Mouse (Mus musculus) kidney, adult 18-20 months (tissue): ENCODE measurements around the gene Man2a1.
A peak's percentile ranks its signal among the peaks of the same experiment; 100 is the strongest.

Source experiments
- DNase-seq: peaks from one replicate; pipeline ENCODE4 v3.0.0; 2021

Gene Man2a1

GRCm38 (mm10) chr17:64603534-64603933 is 3.0 kb downstream of the Man2a1 start:
- DNase-seq = no peak

- DNase-seq = no peak
These were observed 3.6 kb downstream of the Man2a1 start for GRCm38 (mm10) chr17:64604163-64604562.

GRCm38 (mm10) chr17:64608228-64608627 is 7.7 kb downstream of the Man2a1 start:
- no peak for DNase-seq

GRCm38 (mm10) chr17:64608923-64609598 is 8.5 kb downstream of the Man2a1 start:
- DNase-seq = no peak

- no peak for DNase-seq
These were observed 9.2 kb downstream of the Man2a1 start for GRCm38 (mm10) chr17:64609741-64610140.

GRCm38 (mm10) chr17:64611426-64611825 is 10.9 kb downstream of the Man2a1 start:
- DNase-seq = no peak

- no peak for DNase-seq
These were observed 11.8 kb downstream of the Man2a1 start for GRCm38 (mm10) chr17:64612135-64612885.

- no peak for DNase-seq
These were observed 12.4 kb downstream of the Man2a1 start for GRCm38 (mm10) chr17:64612930-64613329.

GRCm38 (mm10) chr17:64613351-64613750 is 12.8 kb downstream of the Man2a1 start:
- no peak for DNase-seq

GRCm38 (mm10) chr17:64614804-64615203 is 14.3 kb downstream of the Man2a1 start:
- no peak for DNase-seq

- DNase-seq = peak; percentile 39
These were observed 14.9 kb downstream of the Man2a1 start for GRCm38 (mm10) chr17:64615420-64615819.

GRCm38 (mm10) chr17:64616259-64616658 is 15.7 kb downstream of the Man2a1 start:
- DNase-seq = peak; percentile 39

GRCm38 (mm10) chr17:64617838-64618237 is 17.3 kb downstream of the Man2a1 start:
- DNase-seq = peak; percentile 87

GRCm38 (mm10) chr17:64618996-64619395 is 18.5 kb downstream of the Man2a1 start:
- DNase-seq = no peak

GRCm38 (mm10) chr17:64620135-64620534 is 19.6 kb downstream of the Man2a1 start:
- DNase-seq = no peak

GRCm38 (mm10) chr17:64620627-64621026 is 20.1 kb downstream of the Man2a1 start:
- DNase-seq = no peak

- DNase-seq = peak; percentile 46
These were observed 20.7 kb downstream of the Man2a1 start for GRCm38 (mm10) chr17:64621226-64621625.

- no peak for DNase-seq
These were observed 21.3 kb downstream of the Man2a1 start for GRCm38 (mm10) chr17:64621649-64622351.

GRCm38 (mm10) chr17:64622352-64622886 is 21.9 kb downstream of the Man2a1 start:
- DNase-seq = peak; percentile 38

GRCm38 (mm10) chr17:64624439-64624838 is 23.9 kb downstream of the Man2a1 start:
- no peak for DNase-seq

- no peak for DNase-seq
These were observed 28.3 kb downstream of the Man2a1 start for GRCm38 (mm10) chr17:64628796-64629195.

GRCm38 (mm10) chr17:64629486-64629885 is 28.9 kb downstream of the Man2a1 start:
- no peak for DNase-seq

GRCm38 (mm10) chr17:64630506-64630905 is 30.0 kb downstream of the Man2a1 start:
- DNase-seq = no peak
